Mouse (Mus musculus) testis, adult 2 months (tissue): ENCODE data around the gene Ptprd.

Experiments
- CTCF ChIP-seq: fragments of 200-500 bp; IDR thresholded peaks from 2 replicates; pipeline ENCODE4 v1.5.1; 2012; ENCODE audit warnings: low read depth, mild to moderate bottlenecking, inconsistent platforms, low read length, moderate library complexity; ENCODE audit not compliant: control insufficient read depth, insufficient read depth, insufficient replicate concordance
- POLR2A ChIP-seq: fragments of 200-500 bp; IDR thresholded peaks from 2 replicates; pipeline ENCODE4 v1.6.1; 2012; ENCODE audit warnings: low read depth, mild to moderate bottlenecking, inconsistent platforms, low read length, moderate library complexity; ENCODE audit not compliant: control insufficient read depth

DNA sequence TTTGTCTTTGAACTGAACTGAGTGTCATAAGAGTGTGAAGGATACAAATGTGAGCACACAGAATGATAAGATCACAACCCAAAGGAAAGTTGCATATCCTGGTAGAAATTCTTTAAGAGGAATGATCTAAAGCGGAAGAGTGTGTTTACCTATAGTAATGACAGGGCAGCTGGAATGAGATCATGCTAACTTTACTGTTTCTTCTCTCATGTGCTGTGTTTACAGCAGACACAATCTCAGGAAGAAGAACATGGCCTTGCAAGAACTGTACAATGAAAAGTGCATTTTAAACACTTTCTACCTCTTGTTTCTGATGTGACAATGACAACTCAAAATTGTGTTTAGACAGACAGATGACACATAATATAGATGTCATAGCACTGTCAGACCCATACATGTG, 1621.0 kb downstream of the Ptprd start:
- TF ChIP-seq POLR2A (no peak), CTCF (no peak)
